Mouse (Mus musculus) G1E (cell line): ENCODE results near the gene BC035947.

ENCODE experiments used
- CTCF ChIP-seq: IDR thresholded peaks from 2 replicates; pipeline ENCODE4 v1.5.1; 2012; ENCODE audit warnings: low read depth, low read length, inconsistent platforms, mixed read lengths
- GATA1 ChIP-seq: IDR thresholded peaks from 2 replicates; pipeline ENCODE4 v1.6.1; 2012; ENCODE audit warnings: borderline replicate concordance, low read length, inconsistent platforms, mixed read lengths
- TAL1 ChIP-seq: conservative IDR thresholded peaks from 2 replicates; pipeline ENCODE4 v1.6.1; 2012; ENCODE audit warnings: low read depth, low read length, inconsistent platforms, mixed read lengths

- TF ChIP-seq CTCF: no peak
- no peak for TF ChIP-seq GATA1
- TF ChIP-seq TAL1: no peak
These were observed 37.0 kb upstream of the BC035947 start for GRCm38 (mm10) chr1:78548961-78549360.
